Mouse (Mus musculus): ENCODE measurements around the gene Gm45213. TPM values are rescaled to one million over a fixed set of nuclear protein-coding genes. Genes with fewer than 3 reads are reported as not detected.
"Not testable (repeated sequence)": the region's sequence is repeated elsewhere in the genome, so short reads cannot be mapped to it uniquely, and the experiment has no call there.

Gm45213 gene
- total RNA-seq, 2 experiments from 2014 or later, result not detected

- DNase-seq, result no peak
Observed at GRCm38 (mm10) chr7:66048446-66049230, 5.2 kb downstream of the Gm45213 start.

GRCm38 (mm10) chr7:66053946-66054483, 10.6 kb downstream of the Gm45213 start:
- DNase-seq, result no peak

- not testable (repeated sequence) for DNase-seq
Observed at GRCm38 (mm10) chr7:66055356-66055755, 12.0 kb downstream of the Gm45213 start.

- no peak for DNase-seq
Observed at GRCm38 (mm10) chr7:66058703-66059102, 15.3 kb downstream of the Gm45213 start, which contains the start of gene Snrpa1. Gene Snrpa1, plus strand, starts transcription at chr7:66059003.

GRCm38 (mm10) chr7:66060066-66060956, 16.9 kb downstream of the Gm45213 start:
- peak; percentile 91 for DNase-seq

- no peak for DNase-seq
Observed at GRCm38 (mm10) chr7:66061057-66061456, 17.7 kb downstream of the Gm45213 start.

- no peak for DNase-seq
Observed at GRCm38 (mm10) chr7:66076411-66076810, 33.0 kb downstream of the Gm45213 start.

- DNase-seq, result peak; percentile 96
Observed at GRCm38 (mm10) chr7:66079364-66080230, 36.2 kb downstream of the Gm45213 start, which contains the start of gene Selenos. Gene Selenos, plus strand, starts transcription at chr7:66079649.

GRCm38 (mm10) chr7:66080231-66080613, 36.8 kb downstream of the Gm45213 start:
- no peak for DNase-seq

- no peak for DNase-seq
Observed at GRCm38 (mm10) chr7:66083757-66084156, 40.4 kb downstream of the Gm45213 start.

- DNase-seq, result no peak
Observed at GRCm38 (mm10) chr7:66084546-66084945, 41.1 kb downstream of the Gm45213 start.

- DNase-seq, result no peak
Observed at GRCm38 (mm10) chr7:66087652-66088051, 44.2 kb downstream of the Gm45213 start.

- DNase-seq, result no peak
Observed at GRCm38 (mm10) chr7:66088077-66088476, 44.7 kb downstream of the Gm45213 start.

- DNase-seq, result no peak
Observed at GRCm38 (mm10) chr7:66090676-66091190, 47.3 kb downstream of the Gm45213 start.

GRCm38 (mm10) chr7:66091553-66091952, 48.2 kb downstream of the Gm45213 start:
- DNase-seq, result no peak

GRCm38 (mm10) chr7:66092656-66093055, 49.3 kb downstream of the Gm45213 start:
- DNase-seq, result no peak

GRCm38 (mm10) chr7:66094141-66094540, 50.7 kb downstream of the Gm45213 start:
- DNase-seq, result peak; percentile 32

- DNase-seq, result no peak
Observed at GRCm38 (mm10) chr7:66098803-66099202, 55.4 kb downstream of the Gm45213 start.

- peak; percentile 36 for DNase-seq
Observed at GRCm38 (mm10) chr7:66101866-66102265, 58.5 kb downstream of the Gm45213 start.

- DNase-seq, result no peak
Observed at GRCm38 (mm10) chr7:66104531-66104930, 61.1 kb downstream of the Gm45213 start.

- DNase-seq, result no peak
Observed at GRCm38 (mm10) chr7:66105771-66106170, 62.4 kb downstream of the Gm45213 start.

Data from heart, postnatal 4 days (tissue).